Mouse (Mus musculus): ENCODE results near the gene Tmem156. TPM values are rescaled to one million over a fixed set of nuclear protein-coding genes. Genes with fewer than 3 reads are reported as not detected.

Tmem156 gene
- polyA plus RNA-seq, 1 experiment from 2014 or later, result 1.9 TPM

DNA sequence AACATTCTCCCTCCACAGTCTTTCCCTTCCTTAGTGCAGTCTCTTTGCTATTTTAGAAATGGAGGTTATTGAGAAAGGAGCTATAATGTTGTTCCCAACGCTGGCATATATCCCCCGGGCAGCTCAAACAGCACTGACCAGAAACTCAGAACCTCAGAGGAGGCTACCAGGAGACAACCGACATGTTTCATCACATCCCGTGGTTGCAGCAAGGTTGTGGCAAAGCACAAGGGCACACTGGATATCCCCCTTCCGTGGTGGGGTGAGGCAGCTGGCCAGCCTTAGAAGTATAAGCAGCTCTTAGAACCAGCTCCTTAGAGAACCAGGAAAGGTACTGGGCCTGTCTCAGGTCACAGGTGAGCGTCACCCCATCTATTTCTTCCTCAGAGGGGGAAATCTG is 9.7 kb upstream of the Tmem156 start:
- Histone ChIP-seq H3K27me3 (ENCODE audit: control insufficient read depth, insufficient read depth, low read length) (no peaks in the 10 kb centered on the region), H3K4me1 (ENCODE audit: control insufficient read depth, insufficient read depth, low read length) (peaks cover 4% of the 10 kb centered on the region), H3K9ac (ENCODE audit: low read length) (no peak overlapping the region), H3K36me3 (ENCODE audit: control insufficient read depth, insufficient read depth, low read length) (no peaks in the 10 kb centered on the region), H3K9me3 (replicated peaks; ENCODE audit: control insufficient read depth, low read length) (no peaks in the 10 kb centered on the region), H3K27ac (ENCODE audit: low read length) (no peak overlapping the region), H3K4me2 (ENCODE audit: low read depth, low read length) (no peak overlapping the region), H3K4me3 (replicated peaks; ENCODE audit: low read length) (no peak overlapping the region)
- no peak for ATAC-seq (ENCODE audit: insufficient read depth, low FRiP score)
- WGBS, result 81% methylated on average over 6 of the region's 6 CpGs

DNA sequence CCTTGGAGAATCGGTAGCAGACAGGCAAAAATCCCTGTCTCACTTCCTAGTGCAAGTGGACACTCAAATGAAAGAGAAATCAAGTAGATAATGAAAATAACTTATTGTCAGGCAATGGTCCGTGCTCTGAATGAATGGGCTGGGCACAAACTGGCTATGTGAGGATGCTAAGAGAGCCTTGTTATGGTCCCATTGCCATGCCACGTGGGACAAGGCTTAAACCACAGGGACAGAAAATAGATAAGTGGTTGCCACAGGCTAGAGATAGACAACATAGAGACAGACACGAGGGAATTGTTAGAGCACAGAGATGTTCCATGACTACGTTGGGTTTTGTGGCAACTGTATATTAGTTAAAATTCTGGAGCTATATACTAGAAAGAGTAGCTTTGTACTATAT is 9.3 kb upstream of the Tmem156 start:
- H3K36me3 ChIP-seq (ENCODE audit: control insufficient read depth, insufficient read depth, low read length), result no peaks in the 10 kb centered on the region
- ATAC-seq (ENCODE audit: insufficient read depth, low FRiP score), result no peak
- no peaks in the 10 kb centered on the region for H3K27me3 ChIP-seq (ENCODE audit: control insufficient read depth, insufficient read depth, low read length)
- no peak overlapping the region for H3K27ac ChIP-seq (ENCODE audit: low read length)
- H3K4me2 ChIP-seq (ENCODE audit: low read depth, low read length), result no peak overlapping the region
- H3K4me3 ChIP-seq (replicated peaks; ENCODE audit: low read length), result no peak overlapping the region
- no peak overlapping the region for H3K9ac ChIP-seq (ENCODE audit: low read length)
- H3K9me3 ChIP-seq (replicated peaks; ENCODE audit: control insufficient read depth, low read length), result no peaks in the 10 kb centered on the region
- 73% methylated on average over 5 of the region's 5 CpGs for WGBS
- H3K4me1 ChIP-seq (ENCODE audit: control insufficient read depth, insufficient read depth, low read length), result peaks cover 4% of the 10 kb centered on the region; the same call in 1 of the 2 replicates

DNA sequence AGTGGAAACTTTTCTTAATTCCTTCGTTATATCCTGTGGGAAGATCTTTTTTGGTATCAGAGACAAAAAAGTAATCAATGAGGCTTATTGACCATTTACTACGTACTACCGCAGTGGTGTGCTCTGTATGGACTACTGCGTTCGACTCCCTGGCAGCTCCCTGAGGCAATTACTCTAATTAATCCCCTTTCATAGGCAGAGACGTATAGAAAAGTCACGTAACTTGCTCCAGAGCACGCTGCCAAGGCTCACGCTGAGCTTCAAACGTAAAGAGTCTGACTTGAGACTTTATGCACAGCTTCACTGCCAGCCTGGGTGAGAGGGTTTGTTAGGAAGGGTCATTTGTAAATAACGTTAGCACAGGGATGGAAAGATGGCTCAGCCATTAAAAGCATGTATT is 8.1 kb upstream of the Tmem156 start:
- no peak overlapping the region for H3K4me3 ChIP-seq (replicated peaks; ENCODE audit: low read length)
- H3K9me3 ChIP-seq (replicated peaks; ENCODE audit: control insufficient read depth, low read length), result no peaks in the 10 kb centered on the region
- no peaks in the 10 kb centered on the region for H3K27me3 ChIP-seq (ENCODE audit: control insufficient read depth, insufficient read depth, low read length)
- no peak for ATAC-seq (ENCODE audit: insufficient read depth, low FRiP score)
- no peaks in the 10 kb centered on the region for H3K36me3 ChIP-seq (ENCODE audit: control insufficient read depth, insufficient read depth, low read length)
- H3K4me1 ChIP-seq (ENCODE audit: control insufficient read depth, insufficient read depth, low read length), result peaks cover 4% of the 10 kb centered on the region; the same call in 1 of the 2 replicates
- 75% methylated on average over 11 of the region's 11 CpGs for WGBS
- H3K4me2 ChIP-seq (ENCODE audit: low read depth, low read length), result no peak overlapping the region
- H3K9ac ChIP-seq (ENCODE audit: low read length), result no peak overlapping the region
- no peak overlapping the region for H3K27ac ChIP-seq (ENCODE audit: low read length)

DNA sequence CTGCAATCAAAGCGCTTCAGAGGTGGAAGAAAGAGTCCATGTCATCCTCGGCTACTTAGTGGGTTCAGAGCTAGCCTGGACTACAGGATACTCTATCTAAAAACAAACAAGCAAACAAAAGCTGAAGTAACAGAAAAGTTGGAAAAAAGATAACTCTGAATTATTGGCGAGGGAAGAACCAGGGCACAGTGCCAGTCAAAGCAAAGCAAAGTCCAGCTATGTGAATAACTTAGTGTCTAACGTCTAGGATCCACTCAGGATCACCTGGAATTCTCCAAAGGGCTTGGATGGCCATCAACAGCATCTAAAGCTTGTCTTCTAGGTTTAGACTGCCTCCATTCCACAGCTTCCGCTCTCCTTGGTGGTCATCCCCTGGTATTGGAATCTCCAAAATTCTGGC is 5.5 kb upstream of the Tmem156 start:
- no peaks in the 10 kb centered on the region for H3K9me3 ChIP-seq (replicated peaks; ENCODE audit: control insufficient read depth, low read length)
- peaks cover 2% of the 10 kb centered on the region; the same call in 1 of the 2 replicates for H3K4me1 ChIP-seq (ENCODE audit: control insufficient read depth, insufficient read depth, low read length)
- H3K4me2 ChIP-seq (ENCODE audit: low read depth, low read length), result no peak overlapping the region
- no peak for ATAC-seq (ENCODE audit: insufficient read depth, low FRiP score)
- H3K27me3 ChIP-seq (ENCODE audit: control insufficient read depth, insufficient read depth, low read length), result no peaks in the 10 kb centered on the region
- H3K9ac ChIP-seq (ENCODE audit: low read length), result no peak overlapping the region
- no peak overlapping the region for H3K4me3 ChIP-seq (replicated peaks; ENCODE audit: low read length)
- no peak overlapping the region for H3K27ac ChIP-seq (ENCODE audit: low read length)
- 74% methylated on average over 5 of the region's 5 CpGs for WGBS
- no peaks in the 10 kb centered on the region for H3K36me3 ChIP-seq (ENCODE audit: control insufficient read depth, insufficient read depth, low read length)

DNA sequence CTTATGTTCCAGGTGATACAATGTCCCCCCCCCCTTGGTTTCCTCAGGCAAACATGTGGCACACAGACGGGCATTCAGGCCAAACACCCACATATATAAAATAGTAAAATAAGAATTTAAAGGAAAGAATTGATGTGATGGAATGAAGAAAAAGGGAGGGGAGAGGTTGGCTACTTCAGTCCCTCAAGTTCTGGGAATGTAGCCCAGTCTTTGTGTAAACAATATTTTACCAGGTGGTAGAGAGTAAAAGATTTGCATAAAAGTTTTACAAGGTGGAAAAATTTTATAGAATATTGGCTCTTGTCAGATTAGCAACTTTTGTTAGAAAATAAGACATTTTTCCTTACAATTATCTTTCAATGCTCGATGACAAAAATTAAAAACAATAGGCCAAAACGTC is 4.9 kb upstream of the Tmem156 start:
- ATAC-seq (ENCODE audit: insufficient read depth, low FRiP score), result no peak
- Histone ChIP-seq H3K36me3 (ENCODE audit: control insufficient read depth, insufficient read depth, low read length) (no peaks in the 10 kb centered on the region), H3K9ac (ENCODE audit: low read length) (no peak overlapping the region), H3K4me1 (ENCODE audit: control insufficient read depth, insufficient read depth, low read length) (0 out of 2 replicates have a peak, but pooled peaks cover 5% of the 10 kb centered on the region), H3K27ac (ENCODE audit: low read length) (no peak overlapping the region), H3K4me2 (ENCODE audit: low read depth, low read length) (no peak overlapping the region), H3K9me3 (replicated peaks; ENCODE audit: control insufficient read depth, low read length) (no peaks in the 10 kb centered on the region), H3K27me3 (ENCODE audit: control insufficient read depth, insufficient read depth, low read length) (no peaks in the 10 kb centered on the region), H3K4me3 (replicated peaks; ENCODE audit: low read length) (no peak overlapping the region)
- WGBS, result 61% methylated on average over 3 of the region's 3 CpGs

DNA sequence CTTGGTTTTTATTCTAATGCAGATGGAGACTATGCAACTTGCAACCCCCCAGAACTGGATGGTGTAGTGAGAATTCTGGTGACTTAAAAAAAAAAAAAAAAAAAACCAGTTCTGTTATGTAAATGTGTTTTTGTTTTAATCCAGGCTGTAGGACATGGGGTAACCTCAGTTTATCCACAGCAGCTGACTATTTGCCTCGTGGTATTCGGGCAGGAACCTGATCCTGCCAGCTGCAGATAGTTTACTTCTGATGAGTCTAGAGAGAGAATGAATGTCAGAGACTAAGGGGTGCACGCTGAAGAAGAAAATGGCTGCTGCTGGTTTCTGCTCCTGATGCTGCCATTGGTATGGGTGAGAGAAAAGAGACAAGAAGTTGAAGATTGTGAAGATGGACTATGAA is 4.2 kb upstream of the Tmem156 start:
- H3K36me3 ChIP-seq (ENCODE audit: control insufficient read depth, insufficient read depth, low read length), result no peaks in the 10 kb centered on the region
- 0 out of 2 replicates have a peak, but pooled peaks cover 5% of the 10 kb centered on the region for H3K4me1 ChIP-seq (ENCODE audit: control insufficient read depth, insufficient read depth, low read length)
- no peak overlapping the region for H3K4me2 ChIP-seq (ENCODE audit: low read depth, low read length)
- H3K27ac ChIP-seq (ENCODE audit: low read length), result no peak overlapping the region
- no peak overlapping the region for H3K9ac ChIP-seq (ENCODE audit: low read length)
- H3K27me3 ChIP-seq (ENCODE audit: control insufficient read depth, insufficient read depth, low read length), result no peaks in the 10 kb centered on the region
- no peak for ATAC-seq (ENCODE audit: insufficient read depth, low FRiP score)
- H3K9me3 ChIP-seq (replicated peaks; ENCODE audit: control insufficient read depth, low read length), result no peaks in the 10 kb centered on the region
- WGBS, result 70% methylated on average over 3 of the region's 3 CpGs
- no peak overlapping the region for H3K4me3 ChIP-seq (replicated peaks; ENCODE audit: low read length)

DNA sequence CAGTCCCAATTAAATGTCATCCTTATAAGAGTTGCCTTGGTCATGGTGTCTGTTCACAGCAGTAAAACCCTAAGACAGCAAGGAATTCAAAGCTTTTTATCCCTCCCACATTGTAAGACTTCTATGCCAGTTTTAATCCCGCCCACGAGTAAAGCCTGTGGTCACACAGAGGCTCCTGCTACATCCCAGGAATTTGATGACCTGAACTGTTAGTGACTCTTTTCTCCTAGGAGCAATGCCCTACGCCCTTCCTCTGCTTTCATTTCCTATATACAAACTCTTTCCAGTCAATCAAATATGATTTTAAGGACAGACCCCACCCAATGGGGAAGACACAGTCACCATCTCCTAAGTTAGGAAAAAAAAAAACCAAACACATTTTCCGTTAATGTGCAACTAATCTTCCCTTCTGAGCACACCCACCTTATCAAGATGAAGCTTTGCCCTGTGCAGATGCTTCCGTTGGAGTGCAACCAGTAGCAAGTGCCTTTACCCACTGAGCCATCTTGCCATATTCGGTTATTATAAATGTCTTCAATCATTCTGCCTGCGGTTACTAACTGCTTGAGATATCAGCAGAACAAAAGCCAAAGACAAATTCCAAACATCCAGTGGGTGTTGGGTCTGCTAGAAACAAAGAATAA is 3.1 kb upstream of the Tmem156 start:
- no peak for ATAC-seq (ENCODE audit: insufficient read depth, low FRiP score)
- Histone ChIP-seq H3K4me2 (ENCODE audit: low read depth, low read length) (no peak overlapping the region), H3K27ac (ENCODE audit: low read length) (no peak overlapping the region), H3K9ac (ENCODE audit: low read length) (no peak overlapping the region), H3K36me3 (ENCODE audit: control insufficient read depth, insufficient read depth, low read length) (no peaks in the 10 kb centered on the region), H3K9me3 (replicated peaks; ENCODE audit: control insufficient read depth, low read length) (no peaks in the 10 kb centered on the region), H3K4me1 (ENCODE audit: control insufficient read depth, insufficient read depth, low read length) (0 out of 2 replicates have a peak, but pooled peaks cover 5% of the 10 kb centered on the region), H3K4me3 (replicated peaks; ENCODE audit: low read length) (no peak overlapping the region), H3K27me3 (ENCODE audit: control insufficient read depth, insufficient read depth, low read length) (no peaks in the 10 kb centered on the region)
- 77% methylated on average over 7 of the region's 7 CpGs for WGBS

DNA sequence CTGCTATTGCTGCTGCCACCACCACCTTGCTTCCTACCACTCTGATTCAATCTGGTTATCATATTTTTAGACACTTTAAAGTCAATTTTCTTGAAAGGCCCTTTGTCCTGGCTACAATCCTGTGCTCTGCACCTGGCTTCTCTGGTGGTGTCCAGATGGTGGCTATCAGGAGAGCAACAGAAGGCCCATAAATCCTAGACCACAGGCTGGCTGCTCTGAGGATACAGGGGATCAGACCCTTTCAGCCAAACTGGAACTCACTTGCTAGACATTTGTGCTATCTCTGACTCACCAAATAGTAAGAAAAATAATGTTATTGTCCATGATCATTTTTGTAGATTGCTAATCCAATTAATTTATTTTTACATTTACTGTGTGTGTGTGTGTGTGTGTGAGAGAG is 1.8 kb upstream of the Tmem156 start:
- no peak overlapping the region for H3K4me3 ChIP-seq (replicated peaks; ENCODE audit: low read length)
- no peaks in the 10 kb centered on the region for H3K9me3 ChIP-seq (replicated peaks; ENCODE audit: control insufficient read depth, low read length)
- H3K4me1 ChIP-seq (ENCODE audit: control insufficient read depth, insufficient read depth, low read length), result 0 out of 2 replicates have a peak, but pooled peaks cover 5% of the 10 kb centered on the region
- no peak overlapping the region for H3K27ac ChIP-seq (ENCODE audit: low read length)
- ATAC-seq (ENCODE audit: insufficient read depth, low FRiP score), result no peak
- no peaks in the 10 kb centered on the region for H3K27me3 ChIP-seq (ENCODE audit: control insufficient read depth, insufficient read depth, low read length)
- no peak overlapping the region for H3K4me2 ChIP-seq (ENCODE audit: low read depth, low read length)
- H3K36me3 ChIP-seq (ENCODE audit: control insufficient read depth, insufficient read depth, low read length), result no peaks in the 10 kb centered on the region
- no peak overlapping the region for H3K9ac ChIP-seq (ENCODE audit: low read length)

DNA sequence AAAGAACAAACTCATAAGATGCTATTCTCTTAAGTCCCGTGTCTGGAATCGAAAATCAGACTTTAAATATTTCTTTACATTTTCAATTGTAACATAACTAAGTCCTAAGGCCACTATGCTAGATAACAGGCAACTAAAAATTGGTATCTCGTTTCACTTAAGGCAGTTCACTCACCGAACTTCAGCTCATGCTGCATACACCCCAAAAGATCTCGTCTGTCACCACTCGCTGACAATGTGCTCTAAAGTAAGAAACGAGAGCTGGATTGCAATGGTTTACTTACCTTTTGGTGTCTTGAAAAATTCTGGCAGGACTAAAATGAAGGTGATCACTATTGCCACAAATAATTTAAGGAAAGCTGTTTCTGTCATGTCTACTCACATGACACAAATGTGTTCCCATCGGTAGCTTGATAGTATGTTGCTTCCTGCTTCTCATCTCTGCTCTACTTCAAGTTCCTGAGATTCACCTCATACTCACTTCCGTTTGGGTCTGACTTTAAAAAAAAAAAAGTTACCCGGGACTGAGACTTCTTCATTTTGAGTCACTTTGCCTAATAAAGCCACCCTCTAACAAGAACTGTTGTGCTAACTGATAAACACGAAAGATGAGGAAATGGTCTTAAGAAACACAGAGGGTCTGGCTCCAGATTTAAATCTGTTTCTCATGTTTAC is 611 bp downstream of the Tmem156 start:
- Histone ChIP-seq H3K36me3 (ENCODE audit: control insufficient read depth, insufficient read depth, low read length) (no peaks in the 10 kb centered on the region), H3K4me2 (ENCODE audit: low read depth, low read length) (peak overlapping the region; percentile 27; the same call in 1 of the 2 replicates), H3K9ac (ENCODE audit: low read length) (no peak overlapping the region), H3K4me1 (ENCODE audit: control insufficient read depth, insufficient read depth, low read length) (0 out of 2 replicates have a peak, but pooled peaks cover 8% of the 10 kb centered on the region), H3K4me3 (replicated peaks; ENCODE audit: low read length) (no peak overlapping the region), H3K27me3 (ENCODE audit: control insufficient read depth, insufficient read depth, low read length) (no peaks in the 10 kb centered on the region), H3K9me3 (replicated peaks; ENCODE audit: control insufficient read depth, low read length) (no peaks in the 10 kb centered on the region), H3K27ac (ENCODE audit: low read length) (peak overlapping the region; percentile 44; the same call in 1 of the 2 replicates)
- ATAC-seq (ENCODE audit: insufficient read depth, low FRiP score), result no peak
- 52% methylated on average over 11 of the region's 11 CpGs for WGBS

Data from stomach, embryonic 16.5 days (tissue).